12 mouse cellular contexts compared by ENCODE assay signal in genomic region chr12:91672528-91672927, GRCm38 (mm10).
DNase-seq lines count a peak whose midpoint lies in the region; ATAC-seq and TF ChIP-seq lines count a peak whose summit lies in the region.
"Had no signal": no experiment of that assay in that cellular context is flagged by ENCODE, and none has a peak within 500 bp of the region (broad histone marks: within the 10 kb centered on the region; RNA-seq: fewer than 3 reads in every experiment).

No protein-coding gene starts in this region.

- DNase-seq in hindbrain, postnatal 0 days (ENCODE audit: low spot score): peak; percentile 77
- peak; percentile 82 for DNase-seq in brain, embryonic 14.5 days (ENCODE audit: low read depth)
- peak; percentile 9 to 18 for DNase-seq in left cerebral cortex, postnatal 36 days (ENCODE audit: low spot score in 2 of 2)
- DNase-seq in ovary, postnatal 10 days (ENCODE audit: low spot score): no peak
- no peak for DNase-seq in thymus, postnatal 0 days (ENCODE audit: low spot score)
- no peak for DNase-seq in lung, adult 2 months
- DNase-seq: heart, postnatal 36 days; kidney, postnatal 10 days had no signal

- peak overlapping the region; percentile 54; the same call in 1 of the 2 replicates for H3K27ac ChIP-seq in hindbrain, postnatal 0 days
- H3K27ac ChIP-seq in hindbrain, embryonic 13.5 days: no peak overlapping the region
- H3K27ac ChIP-seq: embryonic facial prominence, embryonic 12.5 days; liver, embryonic 12.5 days had no signal

- no peaks in the 10 kb centered on the region for H3K9me3 ChIP-seq in hindbrain, postnatal 0 days (ENCODE audit: low read length)
- no peaks in the 10 kb centered on the region for H3K9me3 ChIP-seq in hindbrain, embryonic 13.5 days
- H3K9me3 ChIP-seq: embryonic facial prominence, embryonic 12.5 days; liver, embryonic 12.5 days had no signal

- H3K4me1 ChIP-seq in hindbrain, postnatal 0 days (ENCODE audit: insufficient read depth, low read length): peaks cover 4% of the 10 kb centered on the region; the same call in 1 of the 2 replicates
- peaks cover 18% of the 10 kb centered on the region for H3K4me1 ChIP-seq in hindbrain, embryonic 13.5 days (replicated peaks)
- 0 out of 2 replicates have a peak, but pooled peaks cover 2% of the 10 kb centered on the region for H3K4me1 ChIP-seq in lung, adult 2 months (ENCODE audit: control insufficient read depth, insufficient read depth, low read length)

- peak; percentile 88 for ATAC-seq in hindbrain, postnatal 0 days
- no peak for ATAC-seq in hindbrain, embryonic 13.5 days (ENCODE audit: low FRiP score)
- peak; percentile 79 for ATAC-seq in frontal cortex, adult (ENCODE audit: low TSS enrichment)
- ATAC-seq: liver, embryonic 12.5 days had no signal

- no peak overlapping the region for H3K9ac ChIP-seq in hindbrain, postnatal 0 days (replicated peaks; ENCODE audit: low read length)
- H3K9ac ChIP-seq in hindbrain, embryonic 13.5 days: no peak overlapping the region
- H3K9ac ChIP-seq: embryonic facial prominence, embryonic 12.5 days; liver, embryonic 12.5 days had no signal

- no peak overlapping the region for H3K4me2 ChIP-seq in hindbrain, postnatal 0 days (ENCODE audit: low read depth, low read length)
- no peak overlapping the region for H3K4me2 ChIP-seq in hindbrain, embryonic 13.5 days
- H3K4me2 ChIP-seq: embryonic facial prominence, embryonic 12.5 days; liver, embryonic 12.5 days had no signal

- H3K27me3 ChIP-seq in hindbrain, postnatal 0 days (ENCODE audit: insufficient read depth, low read length): no peaks in the 10 kb centered on the region
- H3K27me3 ChIP-seq in hindbrain, embryonic 13.5 days: no peaks in the 10 kb centered on the region
- H3K27me3 ChIP-seq: embryonic facial prominence, embryonic 12.5 days; liver, embryonic 12.5 days had no signal

- H3K4me3 ChIP-seq in hindbrain, postnatal 0 days (ENCODE audit: low read length): no peak overlapping the region
- H3K4me3 ChIP-seq in hindbrain, embryonic 13.5 days: no peak overlapping the region
- no peak overlapping the region for H3K4me3 ChIP-seq in lung, adult 2 months (replicated peaks; ENCODE audit: extremely low read depth, low read depth, low read length)
- H3K4me3 ChIP-seq: embryonic facial prominence, embryonic 12.5 days; liver, embryonic 12.5 days had no signal

- WGBS in hindbrain, postnatal 0 days: 41% methylated on average over 7 of the region's 7 CpGs
- 69% methylated on average over 7 of the region's 7 CpGs for WGBS in hindbrain, embryonic 13.5 days
- WGBS in lung, adult 2 months: 81% methylated on average over 7 of the region's 7 CpGs

- no peaks in the 10 kb centered on the region for H3K36me3 ChIP-seq in hindbrain, postnatal 0 days (ENCODE audit: insufficient read depth, low read length)
- H3K36me3 ChIP-seq in hindbrain, embryonic 13.5 days: no peaks in the 10 kb centered on the region
- H3K36me3 ChIP-seq: embryonic facial prominence, embryonic 12.5 days had no signal

- TF ChIP-seq CTCF in hindbrain, postnatal 0 days (IDR thresholded peaks at IDR 0.05; ENCODE audit: low read depth): no peak
- no peak for TF ChIP-seq CTCF in brain, embryonic 14.5 days (IDR thresholded peaks at IDR 0.05; ENCODE audit: borderline replicate concordance, extremely low read depth, insufficient read depth, insufficient read length)
- no peak for TF ChIP-seq CTCF in lung, adult 2 months (IDR thresholded peaks at IDR 0.05; ENCODE audit: insufficient read depth, low read length)

- no peak for TF ChIP-seq POLR2A in brain, embryonic 14.5 days (IDR thresholded peaks at IDR 0.05; ENCODE audit: borderline replicate concordance, extremely low read depth, insufficient read depth, insufficient read length, poor library complexity, severe bottlenecking)
- no peak for TF ChIP-seq POLR2A in lung, adult 2 months (IDR thresholded peaks at IDR 0.05; ENCODE audit: borderline replicate concordance, extremely low read depth, low read depth, low read length)

- intact Hi-C loops in left cerebral cortex, postnatal 36 days (cut with DNase I): loop anchor here (5.0 kb wide), 1 partner anchor 105 kb away; no protein-coding TSS in a partner anchor

Comparison
In these comparisons a context has a peak if more than half of its experiments do, and no peak if none do; other contexts are left out.
1. DNase-seq: peak in hindbrain, postnatal 0 days (single experiment), brain, embryonic 14.5 days (single experiment) and left cerebral cortex, postnatal 36 days (2 of 2); none in ovary, postnatal 10 days (single experiment), thymus, postnatal 0 days (single experiment) and lung, adult 2 months (single experiment).